Mouse (Mus musculus) heart, postnatal 36 days (tissue): ENCODE data around the gene Raph1. TPM values are rescaled to one million over a fixed set of nuclear protein-coding genes. Genes with fewer than 3 reads are reported as not detected.

Source experiments
- DNase-seq, 2 experiments: peaks; one replicate each; pipeline ENCODE4 v3.0.0; 2021 to 2022
- intact Hi-C: fragments of 180-260 bp; cut with DNase I; formaldehyde crosslinking; loops from one replicate; pipeline ENCODE4 v1.15.1; 2025
- total RNA-seq, 2 experiments: library from RNA; stranded (reverse); gene quantifications; 2 replicates each; pipeline ENCODE4 v1.2.3; 2021

The Raph1 gene
- total RNA-seq, result 100 to 1,000 TPM; 128 to 147 TPM

GRCm38 (mm10) chr1:60566631-60567311 is at the start of gene Raph1:
TSS of gene Raph1 (minus strand) at chr1:60567104.
- intact Hi-C loops, result loop anchor here (1.0 to 2.0 kb wide), 2 partner anchors 149 to 158 kb away; partner anchors contain the start of gene Abi2
- DNase-seq, result peak; percentile 87 to 90

GRCm38 (mm10) chr1:60615703-60616102 is 48.8 kb upstream of the Raph1 start:
- no peak for DNase-seq
- intact Hi-C loops, result loop anchor here (5.0 kb wide), 1 partner anchor 37 kb away; no protein-coding TSS in a partner anchor

- intact Hi-C loops, result loop anchor here (5.0 kb wide), 2 partner anchors 37 to 197 kb away; no protein-coding TSS in a partner anchor
Measured at GRCm38 (mm10) chr1:60614902-60615301, 48.0 kb upstream of the Raph1 start.

GRCm38 (mm10) chr1:60611968-60612367 is 45.1 kb upstream of the Raph1 start:
- peak in 1 of 2 experiments; percentile 37 for DNase-seq
- intact Hi-C loops, result loop anchor here (5.0 kb wide), 1 partner anchor 200 kb away; no protein-coding TSS in a partner anchor

More at GRCm38 (mm10) chr1:60614902-60615301, 48.0 kb upstream of the Raph1 start:
- no peak for DNase-seq

GRCm38 (mm10) chr1:60610631-60611030 is 43.7 kb upstream of the Raph1 start:
- intact Hi-C loops, result loop anchor here (5.0 kb wide), 1 partner anchor 202 kb away; no protein-coding TSS in a partner anchor
- no peak for DNase-seq

GRCm38 (mm10) chr1:60609011-60609775 is 42.3 kb upstream of the Raph1 start:
- peak; percentile 44 to 51 for DNase-seq
- intact Hi-C loops, result no loop called here

- DNase-seq, result no peak
- intact Hi-C loops, result no loop called here
Measured at GRCm38 (mm10) chr1:60604481-60605021, 37.6 kb upstream of the Raph1 start.

- intact Hi-C loops, result no loop called here
- DNase-seq, result no peak
Measured at GRCm38 (mm10) chr1:60600682-60601081, 33.8 kb upstream of the Raph1 start.

- intact Hi-C loops, result no loop called here
- no peak for DNase-seq
Measured at GRCm38 (mm10) chr1:60599926-60600325, 33.0 kb upstream of the Raph1 start.

- intact Hi-C loops, result no loop called here
- peak; percentile 52 to 60 for DNase-seq
Measured at GRCm38 (mm10) chr1:60599013-60599701, 32.3 kb upstream of the Raph1 start.

- no peak for DNase-seq
- intact Hi-C loops, result no loop called here
Measured at GRCm38 (mm10) chr1:60596386-60597320, 29.7 kb upstream of the Raph1 start.

- intact Hi-C loops, result no loop called here
- DNase-seq, result no peak
Measured at GRCm38 (mm10) chr1:60593101-60593500, 26.2 kb upstream of the Raph1 start.

- intact Hi-C loops, result no loop called here
- no peak for DNase-seq
Measured at GRCm38 (mm10) chr1:60588887-60589629, 22.2 kb upstream of the Raph1 start.

- DNase-seq, result no peak
- intact Hi-C loops, result no loop called here
Measured at GRCm38 (mm10) chr1:60580990-60581389, 14.1 kb upstream of the Raph1 start.

GRCm38 (mm10) chr1:60579886-60580285 is 13.0 kb upstream of the Raph1 start:
- intact Hi-C loops, result no loop called here
- DNase-seq, result no peak

GRCm38 (mm10) chr1:60572699-60573098 is 5.8 kb upstream of the Raph1 start:
- no peak for DNase-seq
- intact Hi-C loops, result no loop called here

GRCm38 (mm10) chr1:60569741-60570140 is 2.8 kb upstream of the Raph1 start:
- no peak for DNase-seq
- intact Hi-C loops, result no loop called here

GRCm38 (mm10) chr1:60569210-60569609 is 2.3 kb upstream of the Raph1 start:
- intact Hi-C loops, result no loop called here
- DNase-seq, result no peak

- DNase-seq, result no peak
- intact Hi-C loops, result loop anchor here (2.0 kb wide), 1 partner anchor 159 kb away; the partner anchor contains the start of gene Abi2
Measured at GRCm38 (mm10) chr1:60567321-60567720, 417 bp upstream of the Raph1 start.
